Mouse (Mus musculus): ENCODE data around the gene Nlrp14.

GRCm38 (mm10) chr7:107201817-107202216 lies 35.0 kb downstream of the Nlrp14 start:
- no peak for TF ChIP-seq ZC3H11A (IDR thresholded peaks at IDR 0.05; ENCODE audit: borderline replicate concordance, low read depth, low read length)
- TF ChIP-seq ZNF384 (IDR thresholded peaks at IDR 0.05; ENCODE audit: low read depth, low read length): peak; percentile 66
- no peak for TF ChIP-seq HCFC1 (IDR thresholded peaks at IDR 0.05; ENCODE audit: borderline replicate concordance, insufficient read depth, low read length)
- no peak for TF ChIP-seq CHD2 (IDR thresholded peaks at IDR 0.05; ENCODE audit: low read depth, low read length)

Measured in ES-E14 (cell line).